Mouse (Mus musculus) limb, embryonic 12.5 days (tissue): ENCODE data around the gene Tns1. TPM values are rescaled to one million over a fixed set of nuclear protein-coding genes. Genes with fewer than 3 reads are reported as not detected.

Source experiments
- ATAC-seq: fragments of 200-750 bp; cut with Nextera tagmentation; 2 replicates; pipeline ENCODE4 v1.8.0; 2017; ENCODE audit warnings: low read depth, moderate TSS enrichment; ENCODE audit not compliant: insufficient number of reproducible peaks, insufficient read depth, low FRiP score, low TSS enrichment
- H3K27ac ChIP-seq: fragments of 300-500 bp; sonication (generic); 2 replicates; pipeline ENCODE4 v1.5.1; 2016; ENCODE audit warnings: mild to moderate bottlenecking, moderate library complexity
- H3K27me3 ChIP-seq: fragments of 300-500 bp; sonication (generic); 2 replicates; pipeline ENCODE4 v1.6.1; 2016; ENCODE audit warnings: mild to moderate bottlenecking, moderate library complexity
- H3K36me3 ChIP-seq: fragments of 300-500 bp; sonication (generic); 2 replicates; pipeline ENCODE4 v1.6.1; 2016; ENCODE audit warnings: mild to moderate bottlenecking, moderate library complexity
- H3K4me1 ChIP-seq: fragments of 300-500 bp; sonication (generic); replicated peaks from 2 replicates; pipeline ENCODE4 v1.6.1; 2016
- H3K4me2 ChIP-seq: fragments of 300-500 bp; sonication (generic); 2 replicates; pipeline ENCODE4 v1.6.1; 2016; ENCODE audit warnings: mild to moderate bottlenecking, moderate library complexity
- H3K4me3 ChIP-seq: fragments of 300-500 bp; sonication (generic); replicated peaks from 2 replicates; pipeline ENCODE4 v1.5.1; 2016; ENCODE audit warnings: mild to moderate bottlenecking
- H3K9ac ChIP-seq: fragments of 300-500 bp; sonication (generic); replicated peaks from 2 replicates; pipeline ENCODE4 v1.6.1; 2016; ENCODE audit warnings: mild to moderate bottlenecking, moderate library complexity
- H3K9me3 ChIP-seq: fragments of 300-500 bp; sonication (generic); 2 replicates; pipeline ENCODE4 v1.6.1; 2016; ENCODE audit warnings: mild to moderate bottlenecking, moderate library complexity
- WGBS: fragments of 180-500 bp; shearing (Covaris S2); methylation state at CpG from one replicate; pipeline ENCODE4 v1.1.7; 2016; 5-methylcytosine and 5-hydroxymethylcytosine counted together
- polyA plus RNA-seq: library from polyadenylated mRNA; unstranded; fragments of >200 nt; fragmentation: Nextera tagmentation; extraction: Ambion mirVana; gene quantifications from 2 replicates; pipeline ENCODE4 v1.2.1, GENCODE M21; 2016

Tns1 gene
- polyA plus RNA-seq, 1 experiment from 2014 or later: 36.7 TPM

DNA sequence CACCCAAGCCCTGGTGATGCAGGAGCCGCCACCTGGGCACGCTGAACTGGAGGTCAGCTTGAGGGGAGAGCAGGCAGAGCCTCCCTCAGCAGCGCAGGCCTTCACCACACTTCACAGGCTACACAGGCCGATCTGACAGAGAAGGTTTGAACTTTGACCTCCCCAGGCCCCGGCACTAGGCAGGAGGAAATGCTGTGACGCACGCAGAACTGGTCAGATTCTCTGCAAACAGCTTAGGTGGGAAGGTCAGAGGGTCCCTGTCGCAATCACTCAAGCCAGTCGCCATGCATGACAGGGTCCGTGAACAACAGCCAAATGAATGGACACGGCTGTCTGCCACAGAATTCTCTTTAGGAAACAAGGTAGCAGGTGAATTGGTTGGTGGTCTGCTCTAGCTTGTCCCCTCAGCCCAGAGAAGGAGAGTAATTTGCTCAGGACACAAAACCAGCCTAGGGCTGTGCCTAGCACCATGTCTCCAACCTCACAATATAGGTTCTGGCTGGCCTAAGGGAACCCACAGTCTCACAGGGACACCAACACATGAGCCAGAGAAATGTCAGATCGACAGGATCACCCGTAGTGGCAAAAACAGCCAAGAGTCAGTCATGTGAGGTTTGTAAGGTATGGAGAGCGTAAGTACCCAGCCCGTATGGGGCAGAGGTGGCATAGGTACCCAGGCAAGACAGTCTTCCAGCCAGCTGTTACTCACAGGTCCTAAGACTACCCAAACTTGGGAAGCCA lies 194.9 kb downstream of the Tns1 start:
- Histone ChIP-seq H3K4me3 (no peak overlapping the region), H3K4me1 (no peaks in the 10 kb centered on the region; the same call in 1 of the 2 replicates), H3K9ac (no peak overlapping the region), H3K9me3 (no peaks in the 10 kb centered on the region), H3K4me2 (no peak overlapping the region), H3K27ac (no peak overlapping the region), H3K27me3 (no peaks in the 10 kb centered on the region), H3K36me3 (peaks cover 75% of the 10 kb centered on the region)
- 59% methylated on average over 15 of the region's 15 CpGs for WGBS
- no peak for ATAC-seq

DNA sequence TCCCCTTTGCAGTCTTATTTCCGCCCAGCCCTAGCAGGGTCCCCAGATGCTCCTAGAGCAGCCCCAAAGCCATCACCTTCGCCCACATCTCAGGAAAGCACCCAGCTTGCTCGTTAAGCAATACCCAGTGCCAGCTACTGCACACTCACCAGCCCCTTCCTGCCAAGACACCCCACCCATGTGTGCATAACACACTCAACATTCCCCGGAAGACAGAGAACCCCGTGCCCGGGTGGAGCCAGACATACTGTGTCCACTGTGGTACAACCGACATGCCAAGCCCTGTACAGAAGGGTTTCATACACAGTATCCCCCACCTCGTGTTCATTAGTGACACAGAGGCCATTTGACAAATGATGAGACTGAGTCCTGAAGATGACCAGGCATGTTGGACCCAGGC lies 195.9 kb downstream of the Tns1 start:
- Histone ChIP-seq H3K4me2 (no peak overlapping the region), H3K27ac (no peak overlapping the region), H3K4me3 (no peak overlapping the region), H3K27me3 (no peaks in the 10 kb centered on the region), H3K36me3 (peaks cover 77% of the 10 kb centered on the region), H3K9ac (no peak overlapping the region), H3K9me3 (no peaks in the 10 kb centered on the region), H3K4me1 (no peaks in the 10 kb centered on the region; the same call in 1 of the 2 replicates)
- no peak for ATAC-seq
- WGBS: 91% methylated on average over 8 of the region's 8 CpGs

DNA sequence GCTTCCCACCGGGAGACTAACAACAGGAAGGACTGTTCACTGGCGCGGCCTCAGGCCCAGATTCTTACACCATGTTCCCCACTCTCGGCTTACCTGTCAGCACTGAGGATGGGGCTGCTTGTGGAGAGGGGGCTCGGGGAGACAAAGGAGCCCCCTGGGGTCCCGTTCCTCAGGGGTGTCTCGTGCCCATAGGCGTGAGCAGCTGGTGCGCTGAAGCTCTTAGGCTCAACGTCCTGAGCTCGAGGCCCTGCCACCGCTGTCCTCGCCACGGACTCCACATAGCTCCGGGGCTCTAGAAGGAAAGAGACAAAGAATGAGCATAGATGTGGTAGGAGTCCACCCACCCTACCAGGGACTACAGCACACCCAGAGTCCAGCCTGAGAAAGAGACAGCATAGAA lies 196.4 kb downstream of the Tns1 start:
- H3K9me3 ChIP-seq: no peaks in the 10 kb centered on the region
- no peak overlapping the region for H3K4me2 ChIP-seq
- no peak overlapping the region for H3K9ac ChIP-seq
- H3K4me1 ChIP-seq: no peaks in the 10 kb centered on the region; the same call in 1 of the 2 replicates
- H3K27me3 ChIP-seq: no peaks in the 10 kb centered on the region
- 84% methylated on average over 15 of the region's 15 CpGs for WGBS
- H3K4me3 ChIP-seq: no peak overlapping the region
- ATAC-seq: no peak
- peaks cover 77% of the 10 kb centered on the region for H3K36me3 ChIP-seq
- H3K27ac ChIP-seq: no peak overlapping the region

DNA sequence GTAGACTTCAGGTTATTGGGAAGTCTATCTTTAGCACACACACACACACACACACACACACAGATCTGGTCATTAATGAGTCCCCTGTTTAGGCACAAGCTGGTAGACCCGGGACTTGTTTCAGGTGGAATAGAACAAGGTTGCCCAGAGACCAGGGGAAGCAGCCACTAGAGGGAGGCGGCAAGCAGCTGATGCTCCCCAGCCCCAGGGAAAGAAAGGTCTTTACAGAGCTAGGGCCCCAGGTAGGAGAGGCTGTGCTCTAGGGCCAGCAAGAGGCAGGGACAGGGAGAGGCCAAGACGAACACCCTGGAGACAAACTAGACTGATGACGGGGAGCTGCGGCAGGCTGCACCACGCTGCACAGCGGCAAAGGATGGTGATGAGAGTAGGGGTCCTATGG lies 198.0 kb downstream of the Tns1 start:
- Histone ChIP-seq H3K9me3 (no peaks in the 10 kb centered on the region), H3K27ac (no peak overlapping the region), H3K4me1 (no peaks in the 10 kb centered on the region), H3K36me3 (peaks cover 91% of the 10 kb centered on the region), H3K9ac (no peak overlapping the region), H3K4me2 (no peak overlapping the region), H3K27me3 (no peaks in the 10 kb centered on the region), H3K4me3 (no peak overlapping the region)
- no peak for ATAC-seq
- WGBS: 59% methylated on average over 7 of the region's 7 CpGs

DNA sequence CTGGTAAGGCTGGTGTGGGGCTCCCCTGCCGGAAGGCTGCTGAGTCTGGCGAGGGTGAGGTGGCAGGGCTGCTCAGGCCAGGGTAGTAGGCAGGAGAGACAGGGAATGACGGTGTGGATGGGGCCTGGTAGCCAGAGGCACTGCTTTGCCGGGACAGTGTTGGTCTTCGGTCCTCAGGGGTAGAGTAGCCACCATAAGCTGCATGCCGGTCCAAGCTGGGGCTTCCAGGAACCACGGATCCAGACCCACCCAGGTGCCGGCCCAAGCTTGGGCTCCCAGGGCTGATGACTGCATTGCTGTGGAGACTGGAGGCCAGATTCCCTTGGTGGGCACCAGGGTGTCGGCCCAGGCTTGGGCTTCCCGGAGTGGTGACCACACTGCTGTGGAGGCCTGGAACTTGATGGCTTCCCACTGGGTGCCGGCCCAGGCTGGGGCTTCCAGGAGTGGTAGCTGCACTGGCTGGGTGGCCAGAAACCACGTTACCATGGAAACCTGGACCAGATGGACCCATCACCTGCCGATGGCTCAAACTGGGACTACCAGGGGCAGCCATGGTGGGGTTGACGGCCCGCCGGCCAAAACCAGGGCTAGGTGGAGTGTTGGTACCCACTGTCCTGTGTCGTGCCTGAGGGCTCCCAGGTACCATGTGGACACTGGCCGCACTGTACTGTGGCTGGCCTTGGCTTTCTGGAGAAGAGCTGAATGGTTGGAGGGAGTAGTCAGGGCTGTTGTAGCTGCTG lies 199.2 kb downstream of the Tns1 start:
- Histone ChIP-seq H3K9me3 (no peaks in the 10 kb centered on the region), H3K4me3 (no peak overlapping the region), H3K4me2 (no peak overlapping the region), H3K9ac (no peak overlapping the region), H3K27ac (no peak overlapping the region; the same call in 1 of the 2 replicates), H3K36me3 (peaks cover 95% of the 10 kb centered on the region), H3K27me3 (no peaks in the 10 kb centered on the region), H3K4me1 (no peaks in the 10 kb centered on the region)
- WGBS: 91% methylated on average over 18 of the region's 18 CpGs
- ATAC-seq: no peak

DNA sequence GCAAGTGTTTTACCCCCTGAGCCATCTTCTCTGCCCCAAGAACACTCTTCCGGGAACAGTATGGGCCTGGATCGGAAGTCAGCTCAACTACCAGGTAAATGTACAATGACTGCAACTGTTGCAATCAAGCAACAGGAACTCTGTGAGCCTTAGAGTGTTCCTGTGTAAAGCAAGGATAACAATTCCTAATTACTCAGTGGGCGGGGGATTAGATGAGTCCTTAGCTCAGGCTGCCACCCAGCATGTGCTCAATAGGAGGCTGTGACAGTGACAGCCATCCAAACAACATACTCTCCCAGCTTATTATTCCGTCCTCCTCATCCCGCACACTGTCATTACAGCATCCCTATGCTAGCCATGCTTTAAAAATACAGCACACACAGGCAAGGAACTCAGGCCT lies 200.0 kb downstream of the Tns1 start:
- no peaks in the 10 kb centered on the region for H3K4me1 ChIP-seq
- H3K27me3 ChIP-seq: no peaks in the 10 kb centered on the region
- no peak overlapping the region for H3K4me3 ChIP-seq
- peaks cover 100% of the 10 kb centered on the region for H3K36me3 ChIP-seq
- no peak overlapping the region for H3K4me2 ChIP-seq
- no peak for ATAC-seq
- WGBS: 94% methylated on average over 5 of the region's 5 CpGs
- no peaks in the 10 kb centered on the region for H3K9me3 ChIP-seq
- H3K27ac ChIP-seq: no peak overlapping the region
- H3K9ac ChIP-seq: no peak overlapping the region

DNA sequence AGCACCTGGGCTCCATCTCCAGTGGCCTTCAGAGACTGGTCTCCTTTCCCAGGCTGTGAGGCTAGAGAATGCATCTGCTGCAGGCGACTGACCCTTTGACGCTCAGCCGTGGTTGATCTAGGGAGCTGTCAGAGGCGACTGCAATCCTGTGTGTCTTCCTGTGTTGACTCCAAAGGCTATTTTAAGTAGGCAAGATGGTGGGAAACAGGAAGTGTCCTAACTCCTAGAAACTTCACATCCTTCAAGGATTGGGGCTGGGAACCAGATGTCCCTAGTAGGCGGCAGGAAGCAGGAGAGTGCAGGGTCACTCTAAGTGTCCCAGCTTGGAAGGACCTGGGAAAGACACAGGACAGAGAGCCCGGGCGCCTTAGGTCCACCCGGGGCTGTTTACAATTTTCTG lies 201.1 kb downstream of the Tns1 start:
- Histone ChIP-seq H3K9ac (no peak overlapping the region), H3K36me3 (peaks cover 99% of the 10 kb centered on the region)
- 68% methylated on average over 8 of the region's 8 CpGs for WGBS

DNA sequence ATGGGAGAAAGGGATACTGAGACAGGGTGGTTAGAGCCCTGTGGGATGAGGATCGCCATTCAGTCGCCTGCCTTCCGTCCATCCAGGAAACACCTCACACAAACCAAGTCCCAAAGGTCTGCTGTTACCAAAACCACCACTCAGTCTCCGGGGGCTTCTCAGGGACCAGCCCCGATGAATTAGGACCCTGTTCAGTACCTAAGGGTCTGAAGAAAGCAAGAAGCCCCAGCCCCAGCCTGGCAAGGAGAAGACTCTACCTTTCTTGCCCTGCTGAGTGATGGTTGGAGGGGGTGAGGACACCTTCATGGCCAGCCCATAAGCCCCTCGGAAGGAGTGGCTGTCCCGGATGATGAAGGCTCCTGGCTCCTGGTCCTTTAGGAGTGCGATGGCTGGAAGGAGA lies 203.5 kb downstream of the Tns1 start:
- H3K9me3 ChIP-seq: no peaks in the 10 kb centered on the region
- WGBS: 97% methylated on average over 8 of the region's 8 CpGs
- H3K36me3 ChIP-seq: peaks cover 99% of the 10 kb centered on the region
- no peak overlapping the region for H3K9ac ChIP-seq
- no peak overlapping the region for H3K4me2 ChIP-seq
- H3K27ac ChIP-seq: no peak overlapping the region
- no peaks in the 10 kb centered on the region; the same call in 1 of the 2 replicates for H3K4me1 ChIP-seq
- no peak overlapping the region for H3K4me3 ChIP-seq
- H3K27me3 ChIP-seq: no peaks in the 10 kb centered on the region
- no peak for ATAC-seq

More for the DNA sequence above, 201.1 kb downstream of the Tns1 start:
- H3K27ac ChIP-seq: no peak overlapping the region
- H3K27me3 ChIP-seq: no peaks in the 10 kb centered on the region
- H3K9me3 ChIP-seq: no peaks in the 10 kb centered on the region
- H3K4me1 ChIP-seq: no peaks in the 10 kb centered on the region
- H3K4me2 ChIP-seq: no peak overlapping the region
- H3K4me3 ChIP-seq: no peak overlapping the region
- no peak for ATAC-seq

DNA sequence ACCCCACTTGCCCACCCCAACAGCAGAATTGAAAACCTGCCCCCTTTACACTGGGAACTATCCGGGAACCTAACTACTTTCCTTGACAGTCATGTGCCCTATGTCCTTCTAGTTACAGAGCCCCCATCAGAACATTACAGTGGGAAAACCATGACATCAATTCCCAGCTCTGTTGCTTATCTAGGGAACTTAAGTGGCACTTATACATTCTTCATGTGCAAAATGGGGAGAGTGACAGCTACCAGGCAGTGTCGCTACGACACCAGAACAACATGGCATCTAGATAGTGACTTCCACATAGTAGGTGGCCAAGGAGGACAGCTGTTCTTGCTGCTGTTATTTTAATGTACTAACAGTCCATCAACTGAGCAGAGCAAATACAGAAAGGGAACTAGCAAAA lies 204.3 kb downstream of the Tns1 start:
- Histone ChIP-seq H3K27me3 (no peaks in the 10 kb centered on the region), H3K9ac (no peak overlapping the region), H3K27ac (no peak overlapping the region), H3K4me2 (no peak overlapping the region), H3K9me3 (no peaks in the 10 kb centered on the region), H3K36me3 (peaks cover 99% of the 10 kb centered on the region), H3K4me3 (no peak overlapping the region), H3K4me1 (peaks cover 3% of the 10 kb centered on the region)
- no peak for ATAC-seq
- WGBS: 95% methylated on average over 3 of the region's 3 CpGs

DNA sequence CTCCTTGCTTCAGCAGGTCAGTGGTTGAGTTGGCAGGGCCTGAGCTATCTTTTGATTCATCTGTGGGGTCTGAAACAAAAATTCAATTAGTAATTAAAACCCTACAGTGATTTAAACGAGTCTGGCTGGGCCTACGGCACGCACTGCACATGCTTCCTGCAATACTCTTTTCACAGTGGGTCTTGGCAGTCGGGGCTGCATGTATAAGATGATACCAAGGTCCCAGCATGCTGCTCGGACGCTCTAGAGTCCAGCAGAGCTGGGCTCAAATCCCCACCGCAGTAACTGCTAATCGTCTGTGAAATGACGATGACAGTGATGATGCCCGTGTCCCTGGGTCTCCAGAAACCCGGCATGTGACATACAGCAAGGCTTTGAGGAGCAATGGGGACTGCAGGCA lies 206.2 kb downstream of the Tns1 start:
- Histone ChIP-seq H3K27ac (no peak overlapping the region), H3K9ac (no peak overlapping the region), H3K27me3 (no peaks in the 10 kb centered on the region), H3K4me1 (peaks cover 14% of the 10 kb centered on the region), H3K9me3 (no peaks in the 10 kb centered on the region), H3K4me2 (no peak overlapping the region), H3K4me3 (no peak overlapping the region), H3K36me3 (peaks cover 99% of the 10 kb centered on the region)
- 80% methylated on average over 11 of the region's 11 CpGs for WGBS
- ATAC-seq: no peak

DNA sequence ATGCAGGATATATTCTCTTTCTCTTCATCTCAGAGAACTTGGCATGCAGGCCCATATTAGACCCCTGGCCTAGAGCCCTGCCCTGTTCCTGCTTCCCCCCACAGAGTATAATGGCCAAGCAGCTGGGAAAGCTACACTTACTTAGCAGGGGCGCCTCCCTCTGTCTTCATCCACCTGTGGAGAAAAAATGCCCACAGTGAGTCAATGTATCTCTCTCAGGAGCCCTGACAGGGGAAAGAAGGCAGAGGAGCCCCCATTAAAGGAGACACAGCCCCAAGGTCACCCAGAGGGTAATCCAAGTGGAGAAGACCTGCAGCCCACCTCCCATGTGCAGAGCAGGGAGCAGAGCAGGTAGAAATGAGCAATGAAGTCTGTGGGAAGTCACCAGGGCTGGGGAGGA lies 208.0 kb downstream of the Tns1 start:
- no peak for ATAC-seq
- WGBS: 85% methylated on average over 1 of the region's 1 CpGs
- Histone ChIP-seq H3K9ac (no peak overlapping the region), H3K4me3 (no peak overlapping the region), H3K36me3 (peaks cover 93% of the 10 kb centered on the region), H3K9me3 (no peaks in the 10 kb centered on the region), H3K4me2 (no peak overlapping the region), H3K4me1 (peaks cover 14% of the 10 kb centered on the region), H3K27ac (no peak overlapping the region), H3K27me3 (no peaks in the 10 kb centered on the region)
